Mouse (Mus musculus) myocyte (in vitro differentiated cells): ENCODE data around the gene Dusp23. TPM values are rescaled to one million over a fixed set of nuclear protein-coding genes. Genes with fewer than 3 reads are reported as not detected.

Experiments
- H3K27me3 ChIP-seq: one replicate; pipeline ENCODE4 v1.6.1; 2011; ENCODE audit not compliant: control insufficient read depth, insufficient read depth, insufficient read length
- H3K36me3 ChIP-seq: one replicate; pipeline ENCODE4 v1.6.1; 2011; ENCODE audit not compliant: control insufficient read depth, insufficient read depth
- H3K4me2 ChIP-seq: one replicate; pipeline ENCODE4 v1.6.1; 2011; ENCODE audit warnings: low read depth, control low read depth
- H3K4me3 ChIP-seq: one replicate; pipeline ENCODE4 v1.5.1; 2011; ENCODE audit warnings: mild to moderate bottlenecking, control low read depth, moderate library complexity
- H3K79me2 ChIP-seq: one replicate; pipeline ENCODE4 v1.6.1; 2011; ENCODE audit not compliant: control insufficient read depth, insufficient read depth
- H3ac ChIP-seq: one replicate; pipeline ENCODE4 v1.6.1; 2011; ENCODE audit not compliant: control insufficient read depth, insufficient read length
- CEBPB ChIP-seq: IDR thresholded peaks from 2 replicates; pipeline ENCODE4 v1.6.1; 2011; ENCODE audit warnings: mild to moderate bottlenecking, moderate library complexity; ENCODE audit not compliant: poor library complexity, insufficient read depth, severe bottlenecking
- E2F4 ChIP-seq: IDR thresholded peaks from one replicate; pipeline ENCODE4 v1.6.1; 2011; ENCODE audit warnings: mild to moderate bottlenecking, control low read depth, moderate library complexity; ENCODE audit not compliant: insufficient read depth
- MAX ChIP-seq: IDR thresholded peaks from one replicate; pipeline ENCODE4 v1.6.1; 2011; ENCODE audit warnings: low read depth, mild to moderate bottlenecking, control low read depth
- MYOD1 ChIP-seq, 3 experiments: IDR thresholded peaks; one replicate each; pipeline ENCODE4 v1.6.1; 2011; ENCODE audit warnings: control low read depth in 2 of 3, low read depth in 2 of 3, mild to moderate bottlenecking in 2 of 3, moderate library complexity in 1 of 3; ENCODE audit not compliant: insufficient read length in 2 of 3, control insufficient read depth in 1 of 3
- MYOG ChIP-seq, 3 experiments: IDR thresholded peaks; one replicate each; pipeline ENCODE4 v1.6.1; 2011; ENCODE audit warnings: control low read depth in 2 of 3, low read depth in 2 of 3, mild to moderate bottlenecking in 2 of 3; ENCODE audit not compliant: insufficient read length in 2 of 3, control insufficient read depth in 1 of 3, insufficient read depth in 1 of 3
- POLR2A ChIP-seq: IDR thresholded peaks from one replicate; pipeline ENCODE4 v1.6.1; 2011; ENCODE audit warnings: low read depth, mild to moderate bottlenecking, control low read depth, moderate library complexity; ENCODE audit not compliant: insufficient read length
- POLR2AphosphoS2 ChIP-seq: IDR thresholded peaks from one replicate; pipeline ENCODE4 v1.6.1; 2011; ENCODE audit warnings: low read depth, control low read depth; ENCODE audit not compliant: insufficient read length
- REST ChIP-seq: IDR thresholded peaks from one replicate; pipeline ENCODE4 v1.6.1; 2011; ENCODE audit warnings: mild to moderate bottlenecking, control low read depth, moderate library complexity; ENCODE audit not compliant: insufficient read depth, insufficient read length
- SRF ChIP-seq: IDR thresholded peaks from one replicate; pipeline ENCODE4 v1.6.1; 2011; ENCODE audit warnings: low read depth; ENCODE audit not compliant: control insufficient read depth, insufficient read length
- TCF12 ChIP-seq: IDR thresholded peaks from one replicate; pipeline ENCODE4 v1.6.1; 2011; ENCODE audit warnings: mild to moderate bottlenecking, control low read depth; ENCODE audit not compliant: poor library complexity, insufficient read depth, severe bottlenecking
- TCF3 ChIP-seq: IDR thresholded peaks from one replicate; pipeline ENCODE4 v1.6.1; 2011; ENCODE audit warnings: low read depth, control low read depth; ENCODE audit not compliant: insufficient read length
- USF1 ChIP-seq: IDR thresholded peaks from one replicate; pipeline ENCODE4 v1.6.1; 2011; ENCODE audit warnings: low read depth, mild to moderate bottlenecking, control low read depth, moderate library complexity
- polyA plus RNA-seq: library from polyadenylated mRNA; unstranded; fragments of >200 nt; fragmentation: generic; extraction: Trizol; gene quantifications from one replicate; pipeline ENCODE4 v1.2.1, GENCODE M21; 2012; ENCODE audit warnings: missing spikeins

The Dusp23 gene
- polyA plus RNA-seq, 1 experiment, result 1.9 TPM

- H3K27me3 ChIP-seq, result no peaks in the 10 kb centered on the region
- no peak for TF ChIP-seq REST
- no peak for TF ChIP-seq TCF3
- no peak for TF ChIP-seq SRF
- TF ChIP-seq E2F4, result no peak
- no peak for TF ChIP-seq MYOG (IDR thresholded peaks at IDR 0.05; ENCODE audit: control insufficient read depth in 1 of 3, insufficient read depth in 1 of 3, insufficient read length in 2 of 3, low read depth in 2 of 3)
- no peak for TF ChIP-seq TCF12
- no peak for TF ChIP-seq MAX
- TF ChIP-seq MYOD1 (IDR thresholded peaks at IDR 0.05; ENCODE audit: control insufficient read depth in 1 of 3, insufficient read length in 2 of 3, low read depth in 2 of 3), result no peak
- TF ChIP-seq POLR2AphosphoS2, result no peak
- no peak for TF ChIP-seq CEBPB
- no peak for TF ChIP-seq USF1
- no peak for TF ChIP-seq POLR2A
- no peaks in the 10 kb centered on the region for H3K79me2 ChIP-seq
- no peak overlapping the region for H3K4me3 ChIP-seq
- H3K36me3 ChIP-seq, result no peaks in the 10 kb centered on the region
- no peak overlapping the region for H3K4me2 ChIP-seq
- no peak overlapping the region for H3ac ChIP-seq
These were observed 6.0 kb upstream of the Dusp23 start for GRCm38 (mm10) chr1:172638781-172639180.

DNA sequence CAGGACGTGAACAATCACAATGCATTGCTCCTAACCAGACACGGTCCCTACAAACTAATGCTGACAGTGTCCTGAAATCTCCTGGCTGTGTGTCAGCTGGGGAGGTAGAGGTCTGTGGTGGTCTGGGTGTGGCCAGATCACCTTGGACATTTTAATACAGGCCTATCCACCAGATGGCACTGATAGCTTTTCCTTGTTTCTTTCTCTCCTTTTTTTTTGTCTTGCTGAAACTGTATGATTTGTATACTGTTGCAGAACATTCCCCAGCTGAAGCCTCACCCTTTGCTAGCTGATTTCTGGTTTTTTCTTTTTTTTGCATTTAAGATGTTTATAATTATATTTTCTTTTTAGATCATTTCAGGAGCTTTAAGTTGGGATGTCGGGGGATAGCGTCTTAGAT, 5.0 kb upstream of the Dusp23 start:
- no peak for TF ChIP-seq TCF12
- TF ChIP-seq USF1, result no peak
- no peak for TF ChIP-seq REST
- no peak for TF ChIP-seq MYOD1 (IDR thresholded peaks at IDR 0.05; ENCODE audit: control insufficient read depth in 1 of 3, insufficient read length in 2 of 3, low read depth in 2 of 3)
- TF ChIP-seq CEBPB, result no peak
- no peak for TF ChIP-seq MAX
- TF ChIP-seq MYOG (IDR thresholded peaks at IDR 0.05; ENCODE audit: control insufficient read depth in 1 of 3, insufficient read depth in 1 of 3, insufficient read length in 2 of 3, low read depth in 2 of 3), result no peak
- no peak for TF ChIP-seq TCF3
- no peak for TF ChIP-seq SRF
- TF ChIP-seq POLR2A, result no peak
- TF ChIP-seq POLR2AphosphoS2, result no peak
- no peak for TF ChIP-seq E2F4
- H3ac ChIP-seq, result no peak overlapping the region

DNA sequence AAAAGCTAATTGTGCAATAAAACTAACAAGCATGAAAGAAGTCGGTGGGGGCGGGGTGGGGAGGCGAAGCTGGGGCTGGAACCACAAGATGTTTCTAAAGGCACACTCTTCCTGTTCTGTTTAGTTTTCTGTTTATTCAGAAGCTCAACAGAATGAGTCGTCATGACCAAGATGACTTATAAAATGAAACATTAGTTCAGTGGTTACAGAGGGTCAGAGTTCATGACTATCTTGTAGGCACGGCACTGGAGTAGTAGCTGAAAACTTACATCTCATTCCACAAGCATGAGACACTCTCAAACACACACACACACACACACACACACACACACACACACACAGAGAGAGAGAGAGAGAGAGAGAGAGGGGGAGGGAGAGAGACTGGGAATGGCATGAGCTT, 3.5 kb upstream of the Dusp23 start:
- Histone ChIP-seq H3K4me3 (no peak overlapping the region), H3ac (no peak overlapping the region), H3K27me3 (no peaks in the 10 kb centered on the region), H3K4me2 (no peak overlapping the region), H3K36me3 (no peaks in the 10 kb centered on the region), H3K79me2 (no peaks in the 10 kb centered on the region)
- TF ChIP-seq REST (no peak), POLR2AphosphoS2 (no peak), E2F4 (no peak), POLR2A (no peak), MAX (no peak), TCF3 (no peak), SRF (no peak), TCF12 (no peak), MYOD1 (IDR thresholded peaks at IDR 0.05; ENCODE audit: control insufficient read depth in 1 of 3, insufficient read length in 2 of 3, low read depth in 2 of 3) (no peak), CEBPB (no peak), MYOG (IDR thresholded peaks at IDR 0.05; ENCODE audit: control insufficient read depth in 1 of 3, insufficient read depth in 1 of 3, insufficient read length in 2 of 3, low read depth in 2 of 3) (no peak), USF1 (no peak)

More for the DNA sequence above, 5.0 kb upstream of the Dusp23 start:
- no peaks in the 10 kb centered on the region for H3K27me3 ChIP-seq
- no peak overlapping the region for H3K4me3 ChIP-seq
- H3K4me2 ChIP-seq, result no peak overlapping the region
- H3K36me3 ChIP-seq, result no peaks in the 10 kb centered on the region
- H3K79me2 ChIP-seq, result no peaks in the 10 kb centered on the region

DNA sequence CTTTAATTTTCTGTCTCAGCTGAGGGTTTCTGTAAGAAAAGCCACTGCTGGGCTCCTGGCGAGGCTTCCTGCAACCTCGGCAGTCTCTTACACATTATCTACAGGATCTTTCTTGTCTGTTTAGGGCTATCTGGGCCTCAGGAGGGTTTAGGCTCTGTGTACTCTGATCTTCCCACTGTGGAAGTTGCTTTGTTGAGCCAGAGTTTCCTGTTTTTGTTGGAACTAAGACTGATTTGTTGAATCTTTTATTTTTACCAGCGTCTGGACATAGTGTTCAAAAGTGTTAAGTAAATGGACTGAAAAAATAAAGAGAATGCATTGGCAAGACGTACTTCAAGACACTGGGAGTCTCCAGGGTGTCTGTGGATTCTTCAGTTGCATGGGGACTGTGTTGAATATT, 2.5 kb upstream of the Dusp23 start:
- no peaks in the 10 kb centered on the region for H3K27me3 ChIP-seq
- no peak overlapping the region for H3K4me2 ChIP-seq
- no peaks in the 10 kb centered on the region for H3K79me2 ChIP-seq
- TF ChIP-seq POLR2AphosphoS2 (no peak), TCF3 (no peak), E2F4 (no peak)
- no peak overlapping the region for H3K4me3 ChIP-seq
- no peak overlapping the region for H3ac ChIP-seq
- no peaks in the 10 kb centered on the region for H3K36me3 ChIP-seq

GRCm38 (mm10) chr1:172634136-172634535, 1.4 kb upstream of the Dusp23 start:
- no peak overlapping the region for H3ac ChIP-seq
- no peaks in the 10 kb centered on the region for H3K36me3 ChIP-seq
- TF ChIP-seq CEBPB (no peak), USF1 (no peak), TCF12 (no peak), MYOD1 (IDR thresholded peaks at IDR 0.05; ENCODE audit: control insufficient read depth in 1 of 3, insufficient read length in 2 of 3, low read depth in 2 of 3) (no peak), MAX (no peak), REST (no peak), E2F4 (no peak)
- H3K27me3 ChIP-seq, result no peaks in the 10 kb centered on the region
- H3K4me3 ChIP-seq, result no peak overlapping the region
- no peak overlapping the region for H3K4me2 ChIP-seq
- H3K79me2 ChIP-seq, result no peaks in the 10 kb centered on the region
